Mouse (Mus musculus) stomach, embryonic 15.5 days (tissue): ENCODE data around the gene Cux1. TPM values are rescaled to one million over a fixed set of nuclear protein-coding genes. Genes with fewer than 3 reads are reported as not detected.
"Not testable (repeated sequence)": the region's sequence is repeated elsewhere in the genome, so short reads cannot be mapped to it uniquely, and the experiment has no call there.

Experiments
- ATAC-seq: fragments of 200-750 bp; cut with Nextera tagmentation; 2 replicates; pipeline ENCODE4 v1.8.0; 2017; ENCODE audit warnings: low read depth, moderate number of reproducible peaks, moderate TSS enrichment; ENCODE audit not compliant: insufficient read depth, low FRiP score
- H3K27ac ChIP-seq: fragments of 300-500 bp; sonication (generic); 2 replicates; pipeline ENCODE4 v1.5.1; 2015; ENCODE audit warnings: mild to moderate bottlenecking, inconsistent platforms
- H3K27me3 ChIP-seq: fragments of 300-500 bp; sonication (generic); replicated peaks from 2 replicates; pipeline ENCODE4 v1.6.1; 2015; ENCODE audit warnings: inconsistent platforms
- H3K36me3 ChIP-seq: fragments of 300-500 bp; sonication (generic); 2 replicates; pipeline ENCODE4 v1.6.1; 2015; ENCODE audit warnings: inconsistent platforms
- H3K4me1 ChIP-seq: fragments of 300-500 bp; sonication (generic); 2 replicates; pipeline ENCODE4 v1.6.1; 2015; ENCODE audit warnings: inconsistent platforms
- H3K4me2 ChIP-seq: fragments of 300-500 bp; sonication (generic); 2 replicates; pipeline ENCODE4 v1.6.1; 2015; ENCODE audit warnings: mild to moderate bottlenecking, inconsistent platforms
- H3K4me3 ChIP-seq: fragments of 300-500 bp; sonication (generic); replicated peaks from 2 replicates; pipeline ENCODE4 v1.5.1; 2015; ENCODE audit warnings: inconsistent platforms
- H3K9ac ChIP-seq: fragments of 300-500 bp; sonication (generic); 2 replicates; pipeline ENCODE4 v1.6.1; 2015; ENCODE audit warnings: inconsistent platforms
- H3K9me3 ChIP-seq: fragments of 300-500 bp; sonication (generic); 2 replicates; pipeline ENCODE4 v1.6.1; 2016; ENCODE audit warnings: inconsistent platforms
- WGBS: fragments of 180-500 bp; shearing (Covaris S2); methylation state at CpG from one replicate; pipeline ENCODE4 v1.1.7; 2015; 5-methylcytosine and 5-hydroxymethylcytosine counted together
- polyA plus RNA-seq: library from polyadenylated mRNA; unstranded; fragments of >200 nt; fragmentation: Nextera tagmentation; extraction: Ambion mirVana; gene quantifications from 2 replicates; pipeline ENCODE4 v1.2.1, GENCODE M21; 2015

The Cux1 gene
- polyA plus RNA-seq, 1 experiment from 2014 or later, result 73.5 TPM

- Histone ChIP-seq H3K36me3 (0 out of 2 replicates have a peak, but pooled peaks cover under 1% of the 10 kb centered on the region), H3K4me1 (peaks cover 4% of the 10 kb centered on the region; the same call in 1 of the 2 replicates), H3K4me2 (no peak overlapping the region), H3K9me3 (no peaks in the 10 kb centered on the region), H3K27me3 (no peaks in the 10 kb centered on the region), H3K9ac (no peak overlapping the region), H3K4me3 (no peak overlapping the region), H3K27ac (no peak overlapping the region)
- no peak for ATAC-seq
- 71% methylated on average over 6 of the region's 6 CpGs for WGBS
These were observed 88.1 kb downstream of the Cux1 start for GRCm38 (mm10) chr5:136479024-136479763.

- Histone ChIP-seq H3K4me3 (no peak overlapping the region), H3K4me1 (peaks cover 12% of the 10 kb centered on the region)
- no peak for ATAC-seq
These were observed 91.0 kb downstream of the Cux1 start for GRCm38 (mm10) chr5:136476272-136476671.

GRCm38 (mm10) chr5:136475161-136475560, 92.1 kb downstream of the Cux1 start:
- Histone ChIP-seq H3K27me3 (no peaks in the 10 kb centered on the region), H3K27ac (no peak overlapping the region), H3K4me1 (peaks cover 12% of the 10 kb centered on the region), H3K9me3 (no peaks in the 10 kb centered on the region), H3K4me2 (no peak overlapping the region), H3K36me3 (no peaks in the 10 kb centered on the region), H3K4me3 (no peak overlapping the region), H3K9ac (no peak overlapping the region)
- 81% methylated on average over 1 of the region's 1 CpGs for WGBS
- no peak for ATAC-seq

More at GRCm38 (mm10) chr5:136476272-136476671, 91.0 kb downstream of the Cux1 start:
- Histone ChIP-seq H3K27ac (no peak overlapping the region), H3K9me3 (no peaks in the 10 kb centered on the region), H3K36me3 (no peaks in the 10 kb centered on the region), H3K9ac (no peak overlapping the region), H3K4me2 (no peak overlapping the region), H3K27me3 (no peaks in the 10 kb centered on the region)
- WGBS, result 78% methylated on average over 3 of the region's 3 CpGs

GRCm38 (mm10) chr5:136474086-136474485, 93.2 kb downstream of the Cux1 start:
- Histone ChIP-seq H3K27ac (no peak overlapping the region), H3K27me3 (no peaks in the 10 kb centered on the region), H3K9me3 (no peaks in the 10 kb centered on the region), H3K9ac (no peak overlapping the region), H3K4me2 (no peak overlapping the region), H3K4me1 (peaks cover 14% of the 10 kb centered on the region), H3K4me3 (no peak overlapping the region), H3K36me3 (no peaks in the 10 kb centered on the region)
- no peak for ATAC-seq
- 45% methylated on average over 3 of the region's 3 CpGs for WGBS

GRCm38 (mm10) chr5:136473337-136473736, 94.0 kb downstream of the Cux1 start:
- 36% methylated on average over 6 of the region's 6 CpGs for WGBS
- Histone ChIP-seq H3K4me1 (peaks cover 16% of the 10 kb centered on the region), H3K36me3 (no peaks in the 10 kb centered on the region), H3K4me2 (no peak overlapping the region), H3K9me3 (no peaks in the 10 kb centered on the region), H3K27me3 (no peaks in the 10 kb centered on the region), H3K27ac (peak overlapping the region; percentile 77), H3K9ac (no peak overlapping the region), H3K4me3 (no peak overlapping the region)
- ATAC-seq, result no peak

- Histone ChIP-seq H3K4me1 (peaks cover 21% of the 10 kb centered on the region), H3K36me3 (no peaks in the 10 kb centered on the region), H3K4me2 (no peak overlapping the region), H3K4me3 (no peak overlapping the region), H3K9me3 (no peaks in the 10 kb centered on the region), H3K9ac (no peak overlapping the region), H3K27ac (peak overlapping the region; percentile 77), H3K27me3 (no peaks in the 10 kb centered on the region)
- ATAC-seq, result peak; percentile 48; the same call in 1 of the 2 replicates
- 36% methylated on average over 6 of the region's 6 CpGs for WGBS
These were observed 94.4 kb downstream of the Cux1 start for GRCm38 (mm10) chr5:136472846-136473245.

- not testable (repeated sequence) for H3K36me3 ChIP-seq, H3K27me3 ChIP-seq, H3K4me3 ChIP-seq, H3K27ac ChIP-seq, H3K9ac ChIP-seq, ATAC-seq, H3K9me3 ChIP-seq, H3K4me2 ChIP-seq
- H3K4me1 ChIP-seq, result peaks cover 32% of the 10 kb centered on the region
- WGBS, result 51% methylated on average over 2 of the region's 2 CpGs
These were observed 96.1 kb downstream of the Cux1 start for GRCm38 (mm10) chr5:136470985-136471735.

GRCm38 (mm10) chr5:136469301-136469700, 98.0 kb downstream of the Cux1 start:
- Histone ChIP-seq H3K9me3 (no peaks in the 10 kb centered on the region), H3K4me3 (no peak overlapping the region), H3K27me3 (no peaks in the 10 kb centered on the region), H3K4me2 (no peak overlapping the region), H3K9ac (no peak overlapping the region), H3K36me3 (no peaks in the 10 kb centered on the region), H3K4me1 (peaks cover 48% of the 10 kb centered on the region), H3K27ac (no peak overlapping the region)
- no peak for ATAC-seq
- 63% methylated on average over 1 of the region's 1 CpGs for WGBS

- WGBS, result 22% methylated on average over 8 of the region's 8 CpGs
- no peak overlapping the region for H3K9ac ChIP-seq
- no peaks in the 10 kb centered on the region for H3K27me3 ChIP-seq
- peak overlapping the region; percentile 6; the same call in 1 of the 2 replicates for H3K4me2 ChIP-seq
- peaks cover 60% of the 10 kb centered on the region for H3K4me1 ChIP-seq
- peak; percentile 80 for ATAC-seq
- no peak overlapping the region for H3K4me3 ChIP-seq
- H3K36me3 ChIP-seq, result no peaks in the 10 kb centered on the region
- H3K9me3 ChIP-seq, result no peaks in the 10 kb centered on the region
- peak overlapping the region; percentile 36; the same call in 1 of the 2 replicates for H3K27ac ChIP-seq
These were observed 99.8 kb downstream of the Cux1 start for GRCm38 (mm10) chr5:136467360-136467999.

- H3K27ac ChIP-seq, result peak overlapping the region; percentile 80
These were observed 101.4 kb downstream of the Cux1 start for GRCm38 (mm10) chr5:136465770-136466406.

GRCm38 (mm10) chr5:136465366-136465765, 101.9 kb downstream of the Cux1 start:
- Histone ChIP-seq H3K9ac (no peak overlapping the region), H3K4me2 (peak overlapping the region; percentile 3; the same call in 1 of the 2 replicates), H3K4me3 (no peak overlapping the region), H3K27me3 (no peaks in the 10 kb centered on the region), H3K27ac (peak overlapping the region; percentile 80), H3K36me3 (no peaks in the 10 kb centered on the region), H3K4me1 (peaks cover 55% of the 10 kb centered on the region), H3K9me3 (no peaks in the 10 kb centered on the region)
- no peak for ATAC-seq
- WGBS, result 41% methylated on average over 5 of the region's 5 CpGs

More at GRCm38 (mm10) chr5:136465770-136466406, 101.4 kb downstream of the Cux1 start:
- H3K4me2 ChIP-seq, result peak overlapping the region; percentile 3; the same call in 1 of the 2 replicates
- no peaks in the 10 kb centered on the region for H3K36me3 ChIP-seq
- no peaks in the 10 kb centered on the region for H3K27me3 ChIP-seq
- 33% methylated on average over 11 of the region's 11 CpGs for WGBS
- ATAC-seq, result no peak
- no peak overlapping the region for H3K9ac ChIP-seq
- peaks cover 55% of the 10 kb centered on the region for H3K4me1 ChIP-seq
- no peaks in the 10 kb centered on the region for H3K9me3 ChIP-seq
- no peak overlapping the region for H3K4me3 ChIP-seq
